Mouse (Mus musculus) forebrain, postnatal 0 days (tissue): ENCODE results near the gene Nepro. TPM values are rescaled to one million over a fixed set of nuclear protein-coding genes. Genes with fewer than 3 reads are reported as not detected.

ENCODE experiments used
- ATAC-seq: fragments of 200-750 bp; cut with Nextera tagmentation; 2 replicates; pipeline ENCODE4 v1.8.0; 2017; ENCODE audit warnings: mild to moderate bottlenecking, moderate library complexity
- DNase-seq: peaks from one replicate; pipeline ENCODE4 v3.0.0-alpha.2; 2015
- H3K27ac ChIP-seq: fragments of 300-500 bp; sonication (generic); 2 replicates; pipeline ENCODE4 v1.5.1; 2014; ENCODE audit warnings: low read depth, mild to moderate bottlenecking, antibody characterized with exemption, low read length, moderate library complexity, mixed read lengths
- H3K27me3 ChIP-seq: fragments of 300-500 bp; sonication (generic); 2 replicates; pipeline ENCODE4 v1.6.1; 2014; ENCODE audit warnings: mild to moderate bottlenecking, low read length, mixed read lengths; ENCODE audit not compliant: insufficient read depth
- H3K36me3 ChIP-seq: fragments of 300-500 bp; sonication (generic); 2 replicates; pipeline ENCODE4 v1.6.1; 2014; ENCODE audit warnings: mild to moderate bottlenecking, moderate library complexity; ENCODE audit not compliant: insufficient read depth
- H3K4me1 ChIP-seq: fragments of 300-500 bp; sonication (generic); 2 replicates; pipeline ENCODE4 v1.6.1; 2014; ENCODE audit warnings: antibody characterized with exemption; ENCODE audit not compliant: insufficient read depth
- H3K4me2 ChIP-seq: fragments of 300-500 bp; sonication (generic); 2 replicates; pipeline ENCODE4 v1.6.1; 2014; ENCODE audit warnings: low read depth, mild to moderate bottlenecking, moderate library complexity
- H3K4me3 ChIP-seq: fragments of 300-500 bp; sonication (generic); 2 replicates; pipeline ENCODE4 v1.5.1; 2014; ENCODE audit warnings: low read depth, low read length, mixed read lengths
- H3K9ac ChIP-seq: fragments of 300-500 bp; sonication (generic); 2 replicates; pipeline ENCODE4 v1.6.1; 2014; ENCODE audit warnings: mild to moderate bottlenecking
- H3K9me3 ChIP-seq: fragments of 300-500 bp; sonication (generic); 2 replicates; pipeline ENCODE4 v1.6.1; 2016; ENCODE audit warnings: low read length
- CTCF ChIP-seq: sonication (generic); IDR thresholded peaks from 2 replicates; pipeline ENCODE4 v1.5.1; 2016; ENCODE audit warnings: antibody characterized with exemption, control low read depth, low read depth
- WGBS: fragments of 180-500 bp; shearing (Covaris S2); extraction: QIAGEN DNeasy Blood & Tissue Kit; methylation state at CpG from one replicate; pipeline ENCODE4 v1.1.7; 2014; 5-methylcytosine and 5-hydroxymethylcytosine counted together
- polyA plus RNA-seq: library from polyadenylated mRNA; unstranded; fragments of >200 nt; fragmentation: Nextera tagmentation; extraction: Ambion mirVana; gene quantifications from 2 replicates; pipeline ENCODE4 v1.2.1, GENCODE M21; 2015
- total RNA-seq: library from RNA; depleted of rRNA; stranded (reverse); fragments of >200 nt; gene quantifications from 2 replicates; pipeline ENCODE4 v1.2.3, GENCODE M21; 2014

Gene Nepro
- total and polyA plus RNA-seq, 2 experiments from 2014 or later, result 2.2 to 5.4 TPM

- no peaks in the 10 kb centered on the region for H3K9me3 ChIP-seq
- no peak overlapping the region for H3K27ac ChIP-seq
- 81% methylated on average over 4 of the region's 4 CpGs for WGBS
- no peak overlapping the region for H3K4me2 ChIP-seq
- TF ChIP-seq CTCF, result no peak
- ATAC-seq, result no peak
- H3K27me3 ChIP-seq, result no peaks in the 10 kb centered on the region
- H3K9ac ChIP-seq, result no peak overlapping the region
- peaks cover 69% of the 10 kb centered on the region for H3K36me3 ChIP-seq
- DNase-seq, result no peak
- no peak overlapping the region for H3K4me3 ChIP-seq
- no peaks in the 10 kb centered on the region for H3K4me1 ChIP-seq
Observed at GRCm38 (mm10) chr16:44736118-44736517, 12.0 kb downstream of the Nepro start.

GRCm38 (mm10) chr16:44742753-44743152 lies 18.7 kb downstream of the Nepro start:
- ATAC-seq (no peak), DNase-seq (no peak)
- Histone ChIP-seq H3K27ac (no peak overlapping the region), H3K4me2 (no peak overlapping the region), H3K9me3 (no peaks in the 10 kb centered on the region), H3K4me3 (no peak overlapping the region), H3K27me3 (no peaks in the 10 kb centered on the region), H3K4me1 (peaks cover 9% of the 10 kb centered on the region; the same call in 1 of the 2 replicates), H3K9ac (no peak overlapping the region), H3K36me3 (peaks cover 27% of the 10 kb centered on the region)
- 95% methylated on average over 1 of the region's 1 CpGs for WGBS
- no peak for TF ChIP-seq CTCF

- Histone ChIP-seq H3K27me3 (no peaks in the 10 kb centered on the region), H3K4me2 (peak overlapping the region; percentile 71), H3K4me1 (peaks cover 9% of the 10 kb centered on the region; the same call in 1 of the 2 replicates), H3K4me3 (peak overlapping the region; percentile 87), H3K9me3 (no peaks in the 10 kb centered on the region), H3K36me3 (peaks cover 10% of the 10 kb centered on the region), H3K27ac (peak overlapping the region; percentile 97), H3K9ac (peak overlapping the region; percentile 97)
- WGBS, result 6% methylated on average over 14 of the region's 14 CpGs
- no peak for DNase-seq
- TF ChIP-seq CTCF, result no peak
- ATAC-seq, result peak; percentile 46; the same call in 1 of the 2 replicates
Observed at GRCm38 (mm10) chr16:44745471-44745865, 21.4 kb downstream of the Nepro start.

- Histone ChIP-seq H3K27ac (peak within 1 kb of the TSS; percentile 97), H3K9me3 (no peaks in the 10 kb centered on the region), H3K9ac (peak within 1 kb of the TSS; percentile 97), H3K4me3 (peak within 1 kb of the TSS; percentile 87), H3K4me1 (peaks cover 9% of the 10 kb centered on the region; the same call in 1 of the 2 replicates), H3K36me3 (peaks cover 10% of the 10 kb centered on the region), H3K27me3 (no peaks in the 10 kb centered on the region), H3K4me2 (peak within 1 kb of the TSS; percentile 71)
- WGBS, result under 1% methylated on average over 47 of the region's 47 CpGs
- no peak for TF ChIP-seq CTCF
- DNase-seq (peak; percentile 93), ATAC-seq (peak; percentile 97)
Observed at GRCm38 (mm10) chr16:44745866-44746562, 21.9 kb downstream of the Nepro start, which contains the start of gene Gtpbp8. Gene Gtpbp8, minus strand, starts transcription at chr16:44746363.

GRCm38 (mm10) chr16:44748007-44748406 lies 23.9 kb downstream of the Nepro start:
- H3K9me3 ChIP-seq, result no peaks in the 10 kb centered on the region
- DNase-seq (no peak), ATAC-seq (no peak)
- no peak overlapping the region for H3K9ac ChIP-seq
- H3K4me1 ChIP-seq, result peaks cover 9% of the 10 kb centered on the region; the same call in 1 of the 2 replicates
- WGBS, result 73% methylated on average over 3 of the region's 3 CpGs
- no peak for TF ChIP-seq CTCF
- no peaks in the 10 kb centered on the region for H3K27me3 ChIP-seq
- no peak overlapping the region for H3K27ac ChIP-seq
- no peak overlapping the region for H3K4me3 ChIP-seq
- no peaks in the 10 kb centered on the region for H3K36me3 ChIP-seq
- no peak overlapping the region for H3K4me2 ChIP-seq

- Histone ChIP-seq H3K4me1 (no peaks in the 10 kb centered on the region), H3K27me3 (no peaks in the 10 kb centered on the region), H3K9ac (no peak overlapping the region), H3K9me3 (no peaks in the 10 kb centered on the region), H3K27ac (no peak overlapping the region), H3K36me3 (no peaks in the 10 kb centered on the region), H3K4me2 (no peak overlapping the region), H3K4me3 (no peak overlapping the region)
- WGBS, result 92% methylated on average over 8 of the region's 8 CpGs
- ATAC-seq (no peak), DNase-seq (no peak)
- no peak for TF ChIP-seq CTCF
Observed at GRCm38 (mm10) chr16:44757700-44758099, 33.6 kb downstream of the Nepro start.

- WGBS, result 55% methylated on average over 1 of the region's 1 CpGs
- Histone ChIP-seq H3K4me1 (no peaks in the 10 kb centered on the region), H3K4me3 (no peak overlapping the region), H3K9me3 (no peaks in the 10 kb centered on the region), H3K27me3 (no peaks in the 10 kb centered on the region), H3K9ac (no peak overlapping the region), H3K36me3 (no peaks in the 10 kb centered on the region), H3K27ac (no peak overlapping the region), H3K4me2 (no peak overlapping the region)
- ATAC-seq, result no peak
- no peak for DNase-seq
- TF ChIP-seq CTCF, result peak; percentile 19; the same call in 1 of the 2 replicates
Observed at GRCm38 (mm10) chr16:44761811-44762210, 37.7 kb downstream of the Nepro start.
